Mouse (Mus musculus) kidney, adult 2 months (tissue): ENCODE data around the gene Olfr1418.

Experiments
- CTCF ChIP-seq: fragments of 200-500 bp; conservative IDR thresholded peaks from 2 replicates; pipeline ENCODE4 v1.5.1; 2011; ENCODE audit warnings: low read depth, mild to moderate bottlenecking, control low read depth, low read length, moderate library complexity, mixed read lengths; ENCODE audit not compliant: insufficient read depth, insufficient read length
- POLR2A ChIP-seq: fragments of 200-500 bp; IDR thresholded peaks from one replicate; pipeline ENCODE4 v1.6.1; 2011; ENCODE audit warnings: low read depth, low read length, control low read depth

GRCm38 (mm10) chr19:11814742-11815333 lies 46.0 kb downstream of the Olfr1418 start:
- no peak for TF ChIP-seq CTCF
- no peak for TF ChIP-seq POLR2A
